Mouse (Mus musculus): Measurements from ENCODE around the gene Fam163b.

GRCm38 (mm10) chr2:27073407-27073806 is 68.9 kb downstream of the Fam163b start:
- TF ChIP-seq CTCF (IDR thresholded peaks at IDR 0.05) (no peak), EP300 (IDR thresholded peaks at IDR 0.05; ENCODE audit: insufficient read depth, low read depth, low read length) (no peak)

Measured in heart, adult 2 months (tissue).